Mouse (Mus musculus): Measurements from ENCODE around the gene Fbxo34.

DNA sequence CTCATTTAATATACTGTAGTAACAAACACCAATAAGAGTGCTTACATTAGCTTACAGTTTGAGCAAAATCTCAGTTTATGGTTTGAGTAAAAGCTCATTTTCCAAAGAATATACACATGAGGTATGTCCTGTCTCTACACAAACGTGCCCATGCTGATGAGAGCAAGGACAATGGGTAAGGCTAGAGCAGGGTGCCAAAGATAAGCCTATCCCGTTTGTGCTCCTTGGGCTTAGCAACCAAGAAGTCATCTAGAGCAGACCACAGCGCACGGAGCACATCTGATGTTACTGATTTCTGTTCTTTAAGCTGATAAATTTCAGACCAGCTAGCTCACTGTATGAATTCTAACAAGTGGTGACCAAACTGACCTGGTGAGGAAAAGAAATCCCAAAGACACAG lies 94.7 kb downstream of the Fbxo34 start:
- TF ChIP-seq CTCF (conservative IDR thresholded peaks at IDR 0.05; ENCODE audit: insufficient read depth, insufficient read length, low read depth, low read length) (no peak), POLR2A (IDR thresholded peaks at IDR 0.05; ENCODE audit: low read depth, low read length) (no peak)
